Mouse (Mus musculus) lung, embryonic 14.5 days (tissue): ENCODE measurements around the gene Zfp704. TPM values are rescaled to one million over a fixed set of nuclear protein-coding genes. Genes with fewer than 3 reads are reported as not detected.

ENCODE experiments used
- ATAC-seq: fragments of 200-750 bp; cut with Nextera tagmentation; 2 replicates; pipeline ENCODE4 v1.8.0; 2017; ENCODE audit warnings: mild to moderate bottlenecking, moderate TSS enrichment, moderate library complexity; ENCODE audit not compliant: insufficient read depth
- DNase-seq: peaks from one replicate; pipeline ENCODE4 v3.0.0-alpha.2; 2015
- H3K27ac ChIP-seq: fragments of 300-500 bp; sonication (generic); 2 replicates; pipeline ENCODE4 v1.5.1; 2014; ENCODE audit warnings: low read depth, mild to moderate bottlenecking, moderate library complexity
- H3K27me3 ChIP-seq: fragments of 300-500 bp; sonication (generic); 2 replicates; pipeline ENCODE4 v1.6.1; 2014; ENCODE audit warnings: low read length, control low read depth; ENCODE audit not compliant: insufficient read depth
- H3K36me3 ChIP-seq: fragments of 300-500 bp; sonication (generic); 2 replicates; pipeline ENCODE4 v1.6.1; 2014; ENCODE audit warnings: control low read depth; ENCODE audit not compliant: insufficient read depth
- H3K4me1 ChIP-seq: fragments of 300-500 bp; sonication (generic); 2 replicates; pipeline ENCODE4 v1.6.1; 2014; ENCODE audit warnings: antibody characterized with exemption, control low read depth; ENCODE audit not compliant: insufficient read depth
- H3K4me2 ChIP-seq: fragments of 300-500 bp; sonication (generic); 2 replicates; pipeline ENCODE4 v1.6.1; 2014; ENCODE audit warnings: mild to moderate bottlenecking
- H3K4me3 ChIP-seq: fragments of 300-500 bp; sonication (generic); 2 replicates; pipeline ENCODE4 v1.5.1; 2014; ENCODE audit warnings: low read depth, low read length
- H3K9ac ChIP-seq: fragments of 300-500 bp; sonication (generic); 2 replicates; pipeline ENCODE4 v1.6.1; 2014
- H3K9me3 ChIP-seq: fragments of 300-500 bp; sonication (generic); 2 replicates; pipeline ENCODE4 v1.6.1; 2016; ENCODE audit warnings: low read depth, low read length, control low read depth
- CTCF ChIP-seq: IDR thresholded peaks from 2 replicates; pipeline ENCODE4 v1.5.1; 2016; ENCODE audit warnings: antibody characterized with exemption, low read depth
- WGBS: fragments of 180-500 bp; shearing (Covaris S2); extraction: QIAGEN DNeasy Blood & Tissue Kit; methylation state at CpG from one replicate; pipeline ENCODE4 v1.1.7; 2014; 5-methylcytosine and 5-hydroxymethylcytosine counted together
- polyA plus RNA-seq: library from polyadenylated mRNA; unstranded; fragments of >200 nt; fragmentation: Nextera tagmentation; extraction: Ambion mirVana; gene quantifications from 2 replicates; pipeline ENCODE4 v1.2.1, GENCODE M21; 2014

The Zfp704 gene
- 13.1 and 13.7 TPM in 2 replicates for polyA plus RNA-seq

GRCm38 (mm10) chr3:9609581-9610341 is at the start of gene Zfp704:
Gene Zfp704 (minus strand): TSS chr3:9610085.
- peak within 1 kb of the TSS; percentile 87 for H3K9ac ChIP-seq
- no peaks in the 10 kb centered on the region for H3K36me3 ChIP-seq
- peaks cover 12% of the 10 kb centered on the region; the same call in 1 of the 2 replicates for H3K4me1 ChIP-seq
- peak; percentile 93 for ATAC-seq
- no peaks in the 10 kb centered on the region for H3K27me3 ChIP-seq
- peak; percentile 82 for TF ChIP-seq CTCF
- H3K9me3 ChIP-seq = no peaks in the 10 kb centered on the region
- H3K27ac ChIP-seq = peak within 1 kb of the TSS; percentile 98
- WGBS = 1% methylated on average over 87 of the region's 97 CpGs
- DNase-seq = peak; percentile 96
- peak within 1 kb of the TSS; percentile 90 for H3K4me2 ChIP-seq
- peak within 1 kb of the TSS; percentile 88 for H3K4me3 ChIP-seq

- DNase-seq = no peak
- H3K9ac ChIP-seq = no peak overlapping the region
- no peaks in the 10 kb centered on the region for H3K36me3 ChIP-seq
- H3K9me3 ChIP-seq = no peaks in the 10 kb centered on the region
- H3K27ac ChIP-seq = no peak overlapping the region
- no peak for ATAC-seq
- H3K27me3 ChIP-seq = no peaks in the 10 kb centered on the region
- TF ChIP-seq CTCF = no peak
- 69% methylated on average over 10 of the region's 10 CpGs for WGBS
- H3K4me1 ChIP-seq = no peaks in the 10 kb centered on the region
- no peak overlapping the region for H3K4me3 ChIP-seq
- H3K4me2 ChIP-seq = no peak overlapping the region
Observed at GRCm38 (mm10) chr3:9633036-9634005, 23.4 kb upstream of the Zfp704 start.

GRCm38 (mm10) chr3:9629951-9630350 is 20.1 kb upstream of the Zfp704 start:
- H3K4me1 ChIP-seq = no peaks in the 10 kb centered on the region
- H3K4me3 ChIP-seq = peak overlapping the region; percentile 22; the same call in 1 of the 2 replicates
- ATAC-seq = peak; percentile 56; the same call in 1 of the 2 replicates
- H3K36me3 ChIP-seq = no peaks in the 10 kb centered on the region
- no peaks in the 10 kb centered on the region for H3K9me3 ChIP-seq
- peak overlapping the region; percentile 55 for H3K4me2 ChIP-seq
- peak; percentile 67 for DNase-seq
- TF ChIP-seq CTCF = no peak
- 9% methylated on average over 17 of the region's 17 CpGs for WGBS
- H3K27me3 ChIP-seq = no peaks in the 10 kb centered on the region
- H3K27ac ChIP-seq = no peak overlapping the region
- H3K9ac ChIP-seq = peak overlapping the region; percentile 33; the same call in 1 of the 2 replicates

GRCm38 (mm10) chr3:9628041-9628440 is 18.2 kb upstream of the Zfp704 start:
- ATAC-seq (no peak), DNase-seq (no peak)
- H3K9me3 ChIP-seq = no peaks in the 10 kb centered on the region; the same call in 1 of the 2 replicates
- H3K9ac ChIP-seq = no peak overlapping the region
- no peak for TF ChIP-seq CTCF
- H3K27me3 ChIP-seq = no peaks in the 10 kb centered on the region
- H3K4me2 ChIP-seq = no peak overlapping the region
- H3K36me3 ChIP-seq = no peaks in the 10 kb centered on the region
- WGBS = 43% methylated on average over 4 of the region's 4 CpGs
- H3K4me1 ChIP-seq = no peaks in the 10 kb centered on the region
- H3K27ac ChIP-seq = no peak overlapping the region
- H3K4me3 ChIP-seq = no peak overlapping the region

GRCm38 (mm10) chr3:9626149-9626548 is 16.3 kb upstream of the Zfp704 start:
- Histone ChIP-seq H3K9me3 (no peaks in the 10 kb centered on the region; the same call in 1 of the 2 replicates), H3K4me1 (no peaks in the 10 kb centered on the region), H3K36me3 (no peaks in the 10 kb centered on the region), H3K9ac (no peak overlapping the region), H3K27me3 (no peaks in the 10 kb centered on the region), H3K27ac (no peak overlapping the region), H3K4me3 (no peak overlapping the region), H3K4me2 (no peak overlapping the region)
- no peak for TF ChIP-seq CTCF
- DNase-seq (no peak), ATAC-seq (no peak)
- 60% methylated on average over 5 of the region's 5 CpGs for WGBS

- no peak for DNase-seq
- no peaks in the 10 kb centered on the region for H3K27me3 ChIP-seq
- no peak overlapping the region for H3K27ac ChIP-seq
- WGBS = 84% methylated on average over 12 of the region's 12 CpGs
- no peaks in the 10 kb centered on the region for H3K36me3 ChIP-seq
- no peak overlapping the region for H3K9ac ChIP-seq
- no peaks in the 10 kb centered on the region; the same call in 1 of the 2 replicates for H3K9me3 ChIP-seq
- H3K4me2 ChIP-seq = no peak overlapping the region
- H3K4me1 ChIP-seq = no peaks in the 10 kb centered on the region
- no peak overlapping the region for H3K4me3 ChIP-seq
- no peak for ATAC-seq
- TF ChIP-seq CTCF = no peak
Observed at GRCm38 (mm10) chr3:9620611-9621010, 10.7 kb upstream of the Zfp704 start.
